Mouse (Mus musculus) stomach, postnatal 0 days (tissue): ENCODE data around the gene Zfp423.

ENCODE experiments used
- CTCF ChIP-seq: IDR thresholded peaks from 2 replicates; pipeline ENCODE4 v1.5.1; 2016; ENCODE audit warnings: antibody characterized with exemption, low read depth, mild to moderate bottlenecking, moderate library complexity
- EP300 ChIP-seq: optimal IDR thresholded peaks from 2 replicates; pipeline ENCODE3; 2016; ENCODE audit warnings: antibody characterized with exemption

DNA sequence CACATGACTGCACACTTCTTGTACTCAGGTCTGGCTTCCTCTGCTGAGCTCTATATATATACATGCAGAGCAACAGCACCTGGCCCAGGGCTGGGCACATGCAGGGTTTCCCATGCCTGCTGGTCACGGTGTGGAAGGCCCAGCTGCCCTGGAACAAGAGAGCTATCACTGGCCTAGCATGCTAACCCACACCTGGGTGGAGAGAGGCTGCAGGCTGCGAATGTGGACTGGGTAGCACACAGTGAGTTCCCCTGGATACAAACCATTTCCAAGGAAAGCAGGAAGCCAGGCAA lies 295.2 kb downstream of the Zfp423 start:
- TF ChIP-seq CTCF (no peak), EP300 (no peak)
